Mouse (Mus musculus) left cerebral cortex, postnatal 36 days (tissue): ENCODE measurements around the gene Wdr93. TPM values are rescaled to one million over a fixed set of nuclear protein-coding genes. Genes with fewer than 3 reads are reported as not detected.

Experiments used
- total RNA-seq, 2 experiments: library from RNA; stranded (reverse); gene quantifications; 2 replicates each; pipeline ENCODE4 v1.2.3; 2021

Gene Wdr93
- total RNA-seq, 2 experiments from 2014 or later: 0.23 TPM; not detected in 1

Other genes starting within 250 kb of the Wdr93 start
- 1 to 10 TPM in 1 of 2 experiments, under 1 TPM in 1; 0.82 to 1.4 TPM for gene Rhcg, start 125.5 kb upstream of the Wdr93 start, total RNA-seq
- under 1 TPM; 0.17 to 0.20 TPM for gene Ticrr, start 83.0 kb upstream of the Wdr93 start, total RNA-seq
- gene Kif7, start 27.4 kb upstream of the Wdr93 start, total RNA-seq: 1 to 10 TPM; 1.4 to 1.7 TPM
- not detected for gene Plin1, start 10.3 kb upstream of the Wdr93 start, total RNA-seq
- gene Pex11a, start within 50 bp of the Wdr93 start, total RNA-seq: 1 to 10 TPM; 8.4 to 9.7 TPM
- not detected for gene Mesp1, start 50.6 kb downstream of the Wdr93 start, total RNA-seq
- gene Mesp2, start 67.6 kb downstream of the Wdr93 start, total RNA-seq: 1 to 10 TPM; 1.5 to 1.7 TPM
- gene Anpep, start 117.9 kb downstream of the Wdr93 start, total RNA-seq: 1 to 10 TPM; 4.9 to 6.0 TPM
- gene Ap3s2, start 177.5 kb downstream of the Wdr93 start, total RNA-seq: 10 to 100 TPM; 38.2 to 42.9 TPM
- gene Arpin, start 192.2 kb downstream of the Wdr93 start, total RNA-seq: 10 to 100 TPM; 12.8 to 14.2 TPM